Mouse (Mus musculus) myocyte (in vitro differentiated cells): ENCODE data around the gene Inhbc.

Experiments
- POLR2A ChIP-seq: IDR thresholded peaks from one replicate; pipeline ENCODE4 v1.6.1; 2011; ENCODE audit warnings: low read depth, mild to moderate bottlenecking, control low read depth, moderate library complexity; ENCODE audit not compliant: insufficient read length
- TCF3 ChIP-seq: IDR thresholded peaks from one replicate; pipeline ENCODE4 v1.6.1; 2011; ENCODE audit warnings: low read depth, control low read depth; ENCODE audit not compliant: insufficient read length

DNA sequence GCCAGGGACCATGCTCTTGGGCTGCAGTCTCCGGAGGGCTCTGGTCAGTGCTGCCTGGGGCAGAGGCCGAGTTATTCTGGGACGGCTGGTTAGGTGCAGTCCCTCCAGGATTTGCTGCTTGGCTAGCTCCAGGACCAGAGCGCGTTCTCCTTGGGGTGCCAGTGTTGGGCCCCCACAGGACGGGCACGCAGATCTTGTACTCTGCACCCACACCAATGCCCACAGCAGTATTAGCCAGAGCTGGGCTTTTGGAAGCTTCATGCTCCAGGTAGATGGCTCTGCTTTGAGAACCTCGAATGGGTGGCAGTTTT, 19.0 kb downstream of the Inhbc start:
- TF ChIP-seq POLR2A (no peak), TCF3 (no peak)
